Mouse (Mus musculus): ENCODE results near the gene Zfp825. TPM values are rescaled to one million over a fixed set of nuclear protein-coding genes. Genes with fewer than 3 reads are reported as not detected.
"Not testable (repeated sequence)": the region's sequence is repeated elsewhere in the genome, so short reads cannot be mapped to it uniquely, and the experiment has no call there.

Zfp825 gene
- 1 to 10 TPM; 7.2 to 8.5 TPM for total RNA-seq (2021)
- long read RNA-seq, experiment 1, partial matches to known transcripts, result 0 of 2 reads
- long read RNA-seq, experiment 1, other reads (novel, unspliced or antisense), result 0 of 2 reads
- long read RNA-seq, experiment 2, partial matches to known transcripts, result 0 of 4 reads
- long read RNA-seq, experiment 2, other reads (novel, unspliced or antisense), result 0 of 4 reads

DNA sequence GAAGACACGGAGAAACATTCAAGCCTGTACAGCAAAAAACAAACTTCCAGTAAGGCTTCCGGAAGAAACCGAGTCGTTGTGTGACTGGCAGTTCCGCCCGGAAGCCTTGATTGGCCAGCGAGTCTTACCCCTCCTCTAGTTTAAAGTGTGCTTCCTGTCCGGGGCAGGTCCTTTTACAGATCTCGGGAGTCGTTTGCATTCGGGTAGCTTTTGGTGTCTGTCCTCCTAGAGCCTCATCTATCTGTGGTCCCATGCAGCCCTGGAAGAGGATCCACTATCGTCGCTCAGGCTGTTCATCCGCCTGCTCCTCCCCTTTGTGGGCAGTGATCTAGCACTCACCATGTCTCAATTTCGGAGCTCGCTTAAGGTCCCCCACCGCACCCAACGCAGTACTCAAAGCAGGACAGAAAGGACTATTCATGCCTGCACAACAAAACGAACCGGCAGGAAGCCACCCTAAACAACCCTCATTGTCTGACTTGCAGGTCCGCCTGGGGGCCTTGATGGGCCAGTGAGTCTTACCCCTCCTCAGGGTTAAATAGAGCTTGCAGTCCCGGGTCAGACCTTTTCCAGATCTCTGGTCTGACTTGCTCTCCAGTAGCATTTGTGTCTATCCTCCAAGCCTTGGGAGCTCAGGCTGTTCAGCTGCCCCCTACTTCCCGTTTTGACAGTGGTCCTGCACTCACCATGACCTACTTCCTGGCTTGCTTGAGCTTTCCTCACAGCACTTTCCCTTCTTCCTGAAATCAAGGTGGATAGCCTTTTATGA is at the start of gene Zfp825:
Zfp825 (minus strand) TSS at position 82 of the 769 bp plus-strand sequence.
- DNase-seq (ENCODE audit: extremely low spot score in 1 of 2, low spot score in 2 of 2), result peak; percentile 59 to 68
- peak within 1 kb of the TSS; percentile 84 for H3K27ac ChIP-seq
- intact Hi-C loops (cut with DNase I), result loop anchor here (1.0 kb wide), 1 partner anchor 32 kb away; no protein-coding TSS in a partner anchor
- TF ChIP-seq CTCF (IDR thresholded peaks at IDR 0.05), result no peak
- H3K4me3 ChIP-seq, result peak within 1 kb of the TSS; percentile 52

DNA sequence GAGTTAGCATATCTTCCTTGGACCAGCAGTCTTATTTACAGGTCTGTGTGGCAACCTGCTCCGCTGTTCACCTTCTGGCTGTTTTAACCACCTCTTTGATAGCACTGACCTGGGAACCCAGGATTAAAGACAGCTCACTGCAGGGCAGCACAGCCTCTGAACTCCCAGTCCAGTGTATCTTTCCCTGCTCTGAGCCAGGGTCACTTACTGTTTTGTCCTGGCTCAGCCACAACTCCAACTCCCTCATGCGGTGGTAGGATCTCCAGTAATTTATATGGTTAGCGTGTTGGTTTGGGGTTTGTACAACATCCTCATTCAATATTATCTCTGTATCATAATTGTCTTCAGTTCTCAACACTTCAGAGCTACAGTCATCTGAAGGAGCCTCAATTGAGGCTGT is 41.6 kb upstream of the Zfp825 start:
- not testable (repeated sequence) for DNase-seq (ENCODE audit: extremely low spot score in 1 of 2, low spot score in 2 of 2); H3K4me3 ChIP-seq; H3K27ac ChIP-seq
- intact Hi-C loops (cut with DNase I), result loop anchor here (10.0 kb wide), 1 partner anchor 191 kb away; no protein-coding TSS in a partner anchor

- intact Hi-C loops (cut with DNase I), result loop anchor here (10.0 kb wide), 1 partner anchor 190 kb away; no protein-coding TSS in a partner anchor
- peak; percentile 21 to 22 for DNase-seq (ENCODE audit: extremely low spot score in 1 of 2, low spot score in 2 of 2)
Measured at GRCm38 (mm10) chr13:74534864-74535263, 41.1 kb upstream of the Zfp825 start.

DNA sequence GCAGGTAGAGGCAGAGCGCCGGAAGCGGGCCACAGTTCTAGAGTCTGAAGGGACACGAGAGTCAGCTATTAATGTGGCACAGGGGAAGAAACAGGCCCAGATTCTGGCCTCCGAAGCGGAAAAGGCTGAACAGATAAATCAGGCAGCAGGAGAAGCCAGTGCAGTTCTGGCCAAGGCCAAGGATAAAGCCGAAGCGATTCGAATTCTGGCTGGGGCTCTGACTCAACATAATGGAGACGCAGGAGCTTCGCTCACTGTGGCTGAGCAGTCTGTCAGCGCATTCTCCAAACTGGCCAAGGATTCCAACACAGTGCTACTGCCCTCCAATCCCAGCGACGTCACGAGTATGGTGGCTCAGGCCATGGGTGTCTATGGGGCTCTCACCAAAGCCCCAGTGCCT is 40.3 kb upstream of the Zfp825 start:
- H3K4me3 ChIP-seq, result no peak overlapping the region
- intact Hi-C loops (cut with DNase I), result loop anchor here (10.0 kb wide), 1 partner anchor 189 kb away; no protein-coding TSS in a partner anchor
- no peak for DNase-seq (ENCODE audit: extremely low spot score in 1 of 2, low spot score in 2 of 2)
- no peak overlapping the region for H3K27ac ChIP-seq
- TF ChIP-seq CTCF (IDR thresholded peaks at IDR 0.05), result no peak

More at GRCm38 (mm10) chr13:74534864-74535263, 41.1 kb upstream of the Zfp825 start:
- not testable (repeated sequence) for H3K4me3 ChIP-seq, H3K27ac ChIP-seq
- peak; percentile 56 for TF ChIP-seq CTCF (IDR thresholded peaks at IDR 0.05)

- not testable (repeated sequence) for H3K27ac ChIP-seq, H3K4me3 ChIP-seq
- intact Hi-C loops (cut with DNase I), result loop anchor here (10.0 kb wide), 1 partner anchor 186 kb away; no protein-coding TSS in a partner anchor
Measured at GRCm38 (mm10) chr13:74531251-74531650, 37.5 kb upstream of the Zfp825 start.

GRCm38 (mm10) chr13:74529372-74529715 is 35.6 kb upstream of the Zfp825 start:
- H3K27ac ChIP-seq; H3K4me3 ChIP-seq; DNase-seq (ENCODE audit: extremely low spot score in 1 of 2, low spot score in 2 of 2); intact Hi-C loops (cut with DNase I): not testable (repeated sequence)

More at GRCm38 (mm10) chr13:74531251-74531650, 37.5 kb upstream of the Zfp825 start:
- not testable (repeated sequence) for DNase-seq (ENCODE audit: extremely low spot score in 1 of 2, low spot score in 2 of 2)

GRCm38 (mm10) chr13:74528519-74529371 is 35.0 kb upstream of the Zfp825 start:
- H3K4me3 ChIP-seq; intact Hi-C loops (cut with DNase I); DNase-seq (ENCODE audit: extremely low spot score in 1 of 2, low spot score in 2 of 2); H3K27ac ChIP-seq: not testable (repeated sequence)

- Histone ChIP-seq H3K4me3 (peak overlapping the region; percentile 51), H3K27ac (peak overlapping the region; percentile 59)
- intact Hi-C loops (cut with DNase I), result no loop called here
- peak; percentile 57 for DNase-seq (ENCODE audit: extremely low spot score in 1 of 2, low spot score in 2 of 2)
- no peak for TF ChIP-seq CTCF (IDR thresholded peaks at IDR 0.05)
Measured at GRCm38 (mm10) chr13:74522481-74523237, 28.9 kb upstream of the Zfp825 start.

DNA sequence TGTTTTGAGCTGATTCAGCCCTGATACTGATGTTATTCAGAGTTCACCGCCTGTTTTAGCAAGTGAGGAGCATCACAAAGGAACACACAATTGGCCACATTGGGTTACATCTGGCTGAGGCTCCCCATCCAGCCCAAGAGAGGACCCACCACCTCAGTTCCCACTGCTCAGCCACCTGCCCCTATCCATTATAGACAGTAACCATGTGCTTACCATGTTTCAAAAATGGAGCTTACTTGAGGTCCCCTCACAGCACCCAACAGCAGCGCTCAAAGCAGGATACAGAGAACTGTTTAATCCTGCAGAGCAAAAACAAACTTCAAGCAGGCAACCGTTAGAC is 28.3 kb upstream of the Zfp825 start:
- peak overlapping the region; percentile 51 for H3K4me3 ChIP-seq
- intact Hi-C loops (cut with DNase I); H3K27ac ChIP-seq; DNase-seq (ENCODE audit: extremely low spot score in 1 of 2, low spot score in 2 of 2): not testable (repeated sequence)

GRCm38 (mm10) chr13:74507981-74508380 is 14.2 kb upstream of the Zfp825 start:
- DNase-seq (ENCODE audit: extremely low spot score in 1 of 2, low spot score in 2 of 2); H3K4me3 ChIP-seq; intact Hi-C loops (cut with DNase I); H3K27ac ChIP-seq: not testable (repeated sequence)

GRCm38 (mm10) chr13:74502851-74503250 is 9.1 kb upstream of the Zfp825 start:
- H3K4me3 ChIP-seq; DNase-seq (ENCODE audit: extremely low spot score in 1 of 2, low spot score in 2 of 2); H3K27ac ChIP-seq; intact Hi-C loops (cut with DNase I): not testable (repeated sequence)

GRCm38 (mm10) chr13:74499696-74500095 is 5.9 kb upstream of the Zfp825 start:
- H3K4me3 ChIP-seq; H3K27ac ChIP-seq; DNase-seq (ENCODE audit: extremely low spot score in 1 of 2, low spot score in 2 of 2); intact Hi-C loops (cut with DNase I): not testable (repeated sequence)

DNA sequence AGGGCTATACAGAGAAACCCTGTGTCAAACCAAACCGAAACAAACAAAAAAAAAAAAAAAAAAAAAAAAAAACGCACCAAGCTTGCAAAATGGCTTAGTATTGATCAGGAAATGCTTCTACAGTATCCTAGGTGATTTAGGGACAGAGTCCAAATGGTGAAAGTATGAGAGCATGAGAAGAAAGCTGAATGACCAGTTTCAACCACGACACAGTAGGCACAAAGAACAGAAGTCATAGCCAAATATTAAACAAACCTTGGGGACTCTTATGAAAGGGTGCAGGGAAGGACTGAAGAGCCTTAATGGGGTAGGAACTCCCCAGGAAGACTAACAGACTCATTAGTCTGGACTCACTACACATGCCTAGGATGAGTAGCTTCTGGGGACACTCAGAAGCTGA is 9.5 kb downstream of the Zfp825 start:
- H3K27ac ChIP-seq; DNase-seq (ENCODE audit: extremely low spot score in 1 of 2, low spot score in 2 of 2); intact Hi-C loops (cut with DNase I); H3K4me3 ChIP-seq: not testable (repeated sequence)

GRCm38 (mm10) chr13:74471468-74471867 is 22.3 kb downstream of the Zfp825 start:
- H3K27ac ChIP-seq; DNase-seq (ENCODE audit: extremely low spot score in 1 of 2, low spot score in 2 of 2); H3K4me3 ChIP-seq; intact Hi-C loops (cut with DNase I): not testable (repeated sequence)

Measured in left cerebral cortex, adult 2 months (tissue).